Mouse (Mus musculus): Measurements from ENCODE around the gene Shkbp1. TPM values are rescaled to one million over a fixed set of nuclear protein-coding genes. Genes with fewer than 3 reads are reported as not detected.

Shkbp1 gene
- polyA plus RNA-seq, 1 experiment from 2014 or later, result 28.9 TPM

GRCm38 (mm10) chr7:27331541-27331851 is 24.3 kb downstream of the Shkbp1 start:
- WGBS, result 3% methylated on average over 8 of the region's 8 CpGs
- Histone ChIP-seq H3K9ac (replicated peaks) (no peak overlapping the region), H3K9me3 (replicated peaks) (no peaks in the 10 kb centered on the region), H3K27me3 (replicated peaks) (peaks cover 98% of the 10 kb centered on the region), H3K4me1 (peaks cover 64% of the 10 kb centered on the region), H3K27ac (replicated peaks) (no peak overlapping the region), H3K4me2 (peak overlapping the region; percentile 97), H3K36me3 (no peaks in the 10 kb centered on the region), H3K4me3 (replicated peaks) (peak overlapping the region; percentile 39)
- no peak for ATAC-seq (ENCODE audit: low FRiP score)

DNA sequence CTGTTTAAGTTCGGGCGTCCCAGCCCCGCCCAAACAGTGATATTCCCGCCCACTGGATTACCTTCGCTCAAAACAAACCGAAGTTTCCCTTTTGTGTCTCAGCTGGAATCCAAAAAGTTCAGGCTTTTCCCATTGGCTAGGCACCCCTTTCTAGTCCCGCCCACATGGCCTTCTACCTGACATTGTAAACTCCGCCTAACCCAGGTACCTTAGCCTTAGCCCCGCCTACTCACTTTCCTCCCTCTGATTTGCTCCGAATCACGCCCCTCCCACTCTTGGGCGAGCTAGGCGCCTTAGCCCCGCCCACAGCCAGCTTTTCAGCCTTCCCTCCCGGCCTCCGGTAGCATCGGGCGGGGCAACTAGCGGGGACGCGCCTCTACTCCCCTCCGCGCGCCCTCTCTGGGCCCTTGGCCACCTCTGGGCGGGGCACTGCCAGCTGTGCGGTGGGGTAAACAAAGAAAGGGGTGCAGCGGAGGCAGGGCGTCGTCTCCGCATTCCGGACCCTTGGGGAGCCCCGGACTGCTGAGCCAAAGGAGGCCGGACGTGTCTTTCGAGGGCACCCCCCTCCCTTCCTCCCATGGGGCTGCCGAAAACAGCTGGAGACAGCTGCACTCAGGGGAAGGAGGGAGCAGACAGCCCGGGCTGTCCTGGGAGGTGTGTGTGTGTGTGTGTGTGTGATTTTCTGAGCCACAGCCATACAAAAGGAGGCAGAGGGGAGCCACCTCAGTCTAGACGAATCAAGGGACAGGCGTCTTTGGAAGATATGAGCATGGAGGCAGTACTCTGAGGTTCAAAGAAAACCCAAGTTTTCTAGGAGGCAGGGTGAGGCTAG is 24.9 kb downstream of the Shkbp1 start:
- 0 out of 2 replicates have a peak overlapping the region, but pooled peaks have one; percentile 8 for H3K9ac ChIP-seq (replicated peaks)
- peak overlapping the region; percentile 97 for H3K4me2 ChIP-seq
- WGBS, result under 1% methylated on average over 39 of the region's 39 CpGs
- H3K27ac ChIP-seq (replicated peaks), result no peak overlapping the region
- H3K4me1 ChIP-seq, result peaks cover 64% of the 10 kb centered on the region
- H3K9me3 ChIP-seq (replicated peaks), result no peaks in the 10 kb centered on the region
- ATAC-seq (ENCODE audit: low FRiP score), result no peak
- peaks cover 98% of the 10 kb centered on the region for H3K27me3 ChIP-seq (replicated peaks)
- H3K36me3 ChIP-seq, result no peaks in the 10 kb centered on the region
- peak overlapping the region; percentile 39 for H3K4me3 ChIP-seq (replicated peaks)

DNA sequence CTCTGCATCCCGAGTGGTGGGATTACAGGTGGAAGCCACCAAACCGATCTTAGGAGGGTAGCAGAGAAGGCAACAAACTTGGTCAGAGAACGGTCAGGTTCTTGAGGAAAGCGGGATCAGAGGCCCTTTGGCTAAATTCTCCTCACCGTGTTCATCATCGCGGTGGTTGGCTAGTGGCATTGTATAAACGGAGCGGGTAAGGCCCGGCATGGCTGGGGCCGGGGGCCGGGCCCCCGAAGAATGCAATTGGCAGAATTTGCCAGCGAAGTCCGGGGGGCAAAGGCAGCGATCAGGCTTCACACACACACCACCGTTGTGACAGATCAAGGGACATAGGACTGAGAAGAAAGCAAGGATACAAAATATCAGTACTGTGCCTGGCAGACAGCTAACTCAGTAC is 25.8 kb downstream of the Shkbp1 start:
- peaks cover 97% of the 10 kb centered on the region for H3K27me3 ChIP-seq (replicated peaks)

DNA sequence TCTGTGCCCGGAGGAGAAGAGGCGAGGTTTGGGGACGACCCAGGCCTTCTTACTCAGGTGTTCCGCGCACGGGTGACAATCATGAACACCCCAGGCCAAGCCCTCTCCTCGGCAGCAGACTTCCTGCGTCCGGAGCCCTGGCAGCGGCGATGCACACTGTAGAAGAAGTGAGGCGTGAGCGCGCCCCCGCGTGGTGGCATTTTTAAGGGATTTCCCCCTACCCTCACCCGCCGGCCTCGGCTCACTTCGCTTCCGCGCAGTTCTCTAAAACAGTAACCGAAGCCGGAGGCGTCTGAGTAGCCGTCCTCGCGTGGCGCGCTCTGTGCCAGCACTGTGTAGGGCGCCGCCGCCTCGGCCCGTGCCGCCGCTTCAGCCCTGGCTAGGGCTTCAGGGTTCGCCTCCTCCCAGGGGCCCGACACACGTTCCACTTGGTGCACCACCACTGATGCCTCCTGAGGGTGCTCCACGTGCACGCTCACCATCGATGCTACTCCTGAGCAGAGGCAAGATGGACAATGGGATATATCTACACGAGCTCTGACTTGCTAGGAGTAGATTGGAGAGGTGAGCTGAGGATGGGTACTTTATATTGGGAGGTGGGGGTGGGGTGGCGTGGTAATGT is 26.4 kb downstream of the Shkbp1 start:
- no peaks in the 10 kb centered on the region for H3K36me3 ChIP-seq
- H3K4me3 ChIP-seq (replicated peaks), result peak overlapping the region; percentile 26
- no peak overlapping the region for H3K27ac ChIP-seq (replicated peaks)
- WGBS, result 5% methylated on average over 45 of the region's 45 CpGs
- no peak overlapping the region for H3K9ac ChIP-seq (replicated peaks)
- peak; percentile 32 for ATAC-seq (ENCODE audit: low FRiP score)
- peaks cover 66% of the 10 kb centered on the region for H3K4me1 ChIP-seq
- H3K27me3 ChIP-seq (replicated peaks), result peaks cover 97% of the 10 kb centered on the region
- H3K9me3 ChIP-seq (replicated peaks), result no peaks in the 10 kb centered on the region
- peak overlapping the region; percentile 46 for H3K4me2 ChIP-seq

More for the DNA sequence above, 25.8 kb downstream of the Shkbp1 start:
- Histone ChIP-seq H3K4me3 (replicated peaks) (0 out of 2 replicates have a peak overlapping the region, but pooled peaks have one; percentile 39), H3K4me2 (peak overlapping the region; percentile 97), H3K36me3 (no peaks in the 10 kb centered on the region), H3K9ac (replicated peaks) (no peak overlapping the region), H3K27ac (replicated peaks) (no peak overlapping the region), H3K4me1 (peaks cover 71% of the 10 kb centered on the region), H3K9me3 (replicated peaks) (no peaks in the 10 kb centered on the region)
- no peak for ATAC-seq (ENCODE audit: low FRiP score)
- 22% methylated on average over 17 of the region's 17 CpGs for WGBS

DNA sequence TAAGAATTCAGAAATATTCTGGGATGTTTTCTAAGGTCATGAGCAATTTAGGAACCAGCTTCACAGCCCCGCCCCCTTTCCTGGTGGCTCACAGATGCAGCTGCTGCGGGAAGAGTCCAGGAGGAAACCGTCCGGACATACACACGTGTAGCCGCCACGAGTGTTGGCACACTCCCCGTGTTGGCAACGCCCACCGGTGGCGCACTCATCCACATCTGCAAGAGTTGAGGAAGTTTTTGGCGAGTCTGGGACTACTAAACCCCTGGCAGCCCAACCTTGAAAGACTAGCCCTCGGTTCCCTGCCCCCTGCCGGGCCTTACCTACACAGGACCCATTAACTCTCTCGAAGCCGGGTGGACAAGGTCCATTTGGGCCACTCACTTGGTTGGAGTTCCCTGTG is 27.2 kb downstream of the Shkbp1 start:
- Histone ChIP-seq H3K27ac (replicated peaks) (no peak overlapping the region), H3K4me2 (no peak overlapping the region), H3K4me1 (peaks cover 58% of the 10 kb centered on the region), H3K9me3 (replicated peaks) (no peaks in the 10 kb centered on the region), H3K36me3 (no peaks in the 10 kb centered on the region), H3K27me3 (replicated peaks) (peaks cover 96% of the 10 kb centered on the region), H3K4me3 (replicated peaks) (no peak overlapping the region), H3K9ac (replicated peaks) (no peak overlapping the region)
- 40% methylated on average over 16 of the region's 16 CpGs for WGBS
- ATAC-seq (ENCODE audit: low FRiP score), result no peak

- Histone ChIP-seq H3K27me3 (replicated peaks) (peaks cover 92% of the 10 kb centered on the region), H3K4me2 (no peak overlapping the region), H3K4me1 (peaks cover 53% of the 10 kb centered on the region), H3K9me3 (replicated peaks) (no peaks in the 10 kb centered on the region), H3K36me3 (no peaks in the 10 kb centered on the region), H3K9ac (replicated peaks) (no peak overlapping the region), H3K4me3 (replicated peaks) (no peak overlapping the region), H3K27ac (replicated peaks) (no peak overlapping the region)
- ATAC-seq (ENCODE audit: low FRiP score), result no peak
- 86% methylated on average over 11 of the region's 11 CpGs for WGBS
These were observed 27.7 kb downstream of the Shkbp1 start for GRCm38 (mm10) chr7:27328161-27328560.

DNA sequence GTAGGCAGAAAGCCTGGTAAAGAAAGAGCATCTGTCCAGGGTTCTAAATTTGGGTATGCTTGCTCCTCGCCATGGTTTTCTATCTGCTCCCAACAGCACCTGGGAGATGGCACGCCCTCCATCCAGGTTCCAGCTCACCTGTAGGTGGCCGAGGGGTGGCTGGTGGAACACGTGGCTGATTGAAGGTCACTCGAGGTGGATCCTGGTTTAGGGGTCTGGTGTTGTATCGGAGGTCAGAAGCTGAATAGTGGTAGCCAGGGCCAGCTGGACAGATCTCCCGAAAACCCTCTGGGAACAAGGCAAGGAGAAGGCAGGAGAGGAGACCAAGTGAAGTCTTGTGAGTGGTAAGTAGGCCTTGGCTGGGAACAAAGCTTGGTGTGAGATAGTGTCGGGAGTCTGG is 28.3 kb downstream of the Shkbp1 start:
- no peak overlapping the region for H3K4me3 ChIP-seq (replicated peaks)
- no peak for ATAC-seq (ENCODE audit: low FRiP score)
- no peaks in the 10 kb centered on the region for H3K9me3 ChIP-seq (replicated peaks)
- H3K27me3 ChIP-seq (replicated peaks), result peaks cover 85% of the 10 kb centered on the region
- 96% methylated on average over 8 of the region's 8 CpGs for WGBS
- H3K9ac ChIP-seq (replicated peaks), result no peak overlapping the region
- H3K36me3 ChIP-seq, result no peaks in the 10 kb centered on the region
- peaks cover 46% of the 10 kb centered on the region for H3K4me1 ChIP-seq
- no peak overlapping the region for H3K27ac ChIP-seq (replicated peaks)
- no peak overlapping the region for H3K4me2 ChIP-seq

GRCm38 (mm10) chr7:27326101-27326880 is 29.5 kb downstream of the Shkbp1 start:
- ATAC-seq (ENCODE audit: low FRiP score), result no peak
- Histone ChIP-seq H3K9ac (replicated peaks) (no peak overlapping the region), H3K4me3 (replicated peaks) (0 out of 2 replicates have a peak overlapping the region, but pooled peaks have one; percentile 31), H3K4me1 (peaks cover 37% of the 10 kb centered on the region), H3K4me2 (peak overlapping the region; percentile 47), H3K27me3 (replicated peaks) (peaks cover 79% of the 10 kb centered on the region), H3K27ac (replicated peaks) (no peak overlapping the region), H3K9me3 (replicated peaks) (no peaks in the 10 kb centered on the region), H3K36me3 (no peaks in the 10 kb centered on the region)
- 34% methylated on average over 34 of the region's 34 CpGs for WGBS

GRCm38 (mm10) chr7:27325697-27326096 is 30.1 kb downstream of the Shkbp1 start:
- H3K27ac ChIP-seq (replicated peaks), result no peak overlapping the region
- H3K4me3 ChIP-seq (replicated peaks), result peak overlapping the region; percentile 31
- no peaks in the 10 kb centered on the region for H3K36me3 ChIP-seq
- no peaks in the 10 kb centered on the region for H3K9me3 ChIP-seq (replicated peaks)
- peaks cover 73% of the 10 kb centered on the region for H3K27me3 ChIP-seq (replicated peaks)
- H3K4me1 ChIP-seq, result peaks cover 31% of the 10 kb centered on the region
- peak overlapping the region; percentile 47 for H3K4me2 ChIP-seq
- ATAC-seq (ENCODE audit: low FRiP score), result no peak
- 0 out of 2 replicates have a peak overlapping the region, but pooled peaks have one; percentile 2 for H3K9ac ChIP-seq (replicated peaks)
- WGBS, result 3% methylated on average over 24 of the region's 24 CpGs

DNA sequence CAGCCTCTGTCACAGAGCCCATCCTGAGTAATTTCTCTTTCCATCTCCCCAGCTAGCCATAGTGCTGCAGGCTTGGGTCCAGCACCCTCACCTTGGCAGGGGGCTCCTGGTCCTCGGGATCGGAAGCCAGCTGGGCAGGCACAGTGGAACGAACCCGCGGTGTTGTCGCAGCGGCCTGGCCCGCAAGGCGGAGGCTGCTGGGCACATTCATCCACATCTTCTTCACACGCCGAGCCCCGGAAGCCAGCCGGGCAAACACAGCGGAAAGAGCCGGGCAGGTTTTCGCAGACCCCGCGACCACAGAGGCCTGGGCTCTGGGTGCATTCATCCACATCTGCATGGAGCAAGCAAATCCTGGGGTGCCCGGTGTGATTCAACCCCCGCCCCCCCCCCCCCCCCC is 30.9 kb downstream of the Shkbp1 start:
- ATAC-seq (ENCODE audit: low FRiP score), result no peak
- Histone ChIP-seq H3K9ac (replicated peaks) (no peak overlapping the region), H3K9me3 (replicated peaks) (no peaks in the 10 kb centered on the region), H3K4me1 (peaks cover 24% of the 10 kb centered on the region), H3K36me3 (no peaks in the 10 kb centered on the region), H3K4me2 (no peak overlapping the region), H3K27me3 (replicated peaks) (peaks cover 66% of the 10 kb centered on the region), H3K4me3 (replicated peaks) (no peak overlapping the region), H3K27ac (replicated peaks) (no peak overlapping the region)
- 41% methylated on average over 20 of the region's 20 CpGs for WGBS

DNA sequence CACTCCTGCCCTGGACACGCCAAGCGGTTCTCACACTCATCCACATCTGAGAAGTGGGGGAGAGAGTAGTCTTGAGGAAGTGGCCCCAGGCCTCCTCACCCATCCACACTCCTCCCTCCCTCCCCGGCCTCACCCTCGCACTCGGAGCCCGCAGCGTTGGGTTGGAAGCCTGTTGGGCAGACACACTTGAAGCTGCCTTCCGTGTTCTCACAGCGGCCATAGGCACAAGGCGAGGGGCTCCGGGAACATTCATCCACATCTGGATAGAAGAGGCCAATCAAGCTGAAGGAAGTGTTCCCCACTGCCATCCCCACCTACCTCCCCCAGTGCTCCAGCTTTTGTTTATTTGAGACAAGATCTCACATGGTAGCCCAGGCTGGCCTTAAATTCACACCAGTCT is 31.7 kb downstream of the Shkbp1 start:
- Histone ChIP-seq H3K4me2 (no peak overlapping the region), H3K4me3 (replicated peaks) (no peak overlapping the region), H3K4me1 (peaks cover 16% of the 10 kb centered on the region), H3K36me3 (no peaks in the 10 kb centered on the region), H3K9me3 (replicated peaks) (no peaks in the 10 kb centered on the region), H3K9ac (replicated peaks) (no peak overlapping the region), H3K27me3 (replicated peaks) (peaks cover 60% of the 10 kb centered on the region), H3K27ac (replicated peaks) (no peak overlapping the region)
- WGBS, result 97% methylated on average over 11 of the region's 11 CpGs
- no peak for ATAC-seq (ENCODE audit: low FRiP score)
